Mouse (Mus musculus) brain, embryonic 14.5 days (tissue): ENCODE data around the gene Dtx3.

Experiments used
- CTCF ChIP-seq: fragments of 200-500 bp; IDR thresholded peaks from 2 replicates; pipeline ENCODE4 v1.5.1; 2012; ENCODE audit warnings: inconsistent platforms, mild to moderate bottlenecking, moderate library complexity, borderline replicate concordance; ENCODE audit not compliant: insufficient read depth, insufficient read length; ENCODE audit errors: extremely low read depth
- POLR2A ChIP-seq: fragments of 200-500 bp; IDR thresholded peaks from 2 replicates; pipeline ENCODE4 v1.6.1; 2012; ENCODE audit warnings: mild to moderate bottlenecking, inconsistent platforms, borderline replicate concordance; ENCODE audit not compliant: poor library complexity, insufficient read depth, insufficient read length, severe bottlenecking; ENCODE audit errors: extremely low read depth

DNA sequence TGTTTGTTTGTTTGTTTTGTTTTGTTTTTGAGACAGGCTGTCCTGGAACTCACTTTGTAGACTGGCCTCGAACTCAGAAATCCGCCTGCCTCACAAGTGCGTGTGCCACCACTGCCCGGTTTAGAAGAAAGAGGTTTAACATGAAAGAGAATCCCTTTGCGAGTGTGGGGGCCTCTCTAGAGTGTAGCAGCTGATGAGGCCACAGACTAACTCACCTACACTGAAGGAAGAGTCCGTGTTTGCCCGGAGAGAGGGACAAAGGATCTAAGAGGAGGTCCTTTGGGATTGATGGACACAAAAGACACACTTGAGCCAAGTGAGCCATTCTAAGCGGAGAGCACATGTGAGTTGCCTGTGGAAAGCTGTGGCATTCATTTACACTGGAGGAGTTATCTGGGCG is 18.3 kb downstream of the Dtx3 start:
- TF ChIP-seq CTCF (no peak), POLR2A (no peak)
